Comparison of ENCODE assay signal across 27 mouse cellular contexts in the genomic region with DNA sequence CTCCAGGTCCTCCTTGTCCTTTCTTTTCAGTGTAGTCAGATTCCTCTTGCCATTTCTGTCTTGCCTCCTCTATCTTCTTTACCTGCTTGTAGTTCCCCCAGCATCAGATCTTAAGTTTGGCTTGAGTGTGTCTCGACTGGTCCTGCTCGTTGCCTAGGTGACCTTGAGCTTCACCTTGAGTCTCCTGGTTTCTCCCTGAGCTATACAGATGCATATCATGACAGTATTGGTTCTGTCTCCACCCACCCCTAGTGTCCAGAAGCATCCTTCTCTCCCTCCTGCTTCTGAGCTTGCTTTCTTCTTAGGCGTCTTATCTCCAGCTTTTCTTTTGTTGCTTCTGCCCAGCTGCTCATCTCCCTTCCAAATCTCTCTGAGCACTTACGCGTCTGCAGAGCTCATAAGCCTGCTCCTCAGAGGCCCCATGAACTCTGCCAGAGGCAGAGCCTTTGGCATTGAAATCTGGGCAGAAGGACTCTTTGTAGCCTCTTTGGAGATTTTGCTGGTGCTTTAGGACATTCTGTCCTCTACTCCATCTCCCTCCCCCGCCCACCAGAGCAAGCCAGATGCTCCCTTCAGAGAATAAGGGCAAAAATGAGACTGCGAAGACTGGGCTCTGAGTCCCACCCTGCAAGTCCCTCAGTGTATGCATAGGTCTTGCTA. TPM values are rescaled to one million over a fixed set of nuclear protein-coding genes. Genes with fewer than 3 reads are reported as not detected.
DNase-seq lines count a peak whose midpoint lies in the region; ATAC-seq and TF ChIP-seq lines count a peak whose summit lies in the region.
"Had no signal": no experiment of that assay in that cellular context is flagged by ENCODE, and none has a peak within 500 bp of the region (broad histone marks: within the 10 kb centered on the region; RNA-seq: fewer than 3 reads in every experiment).

No protein-coding gene starts in this region.

- no peak for TF ChIP-seq POLR2A in kidney, adult 2 months (IDR thresholded peaks at IDR 0.05; ENCODE audit: low read depth, low read length)

- intact Hi-C loops in heart, postnatal 36 days (cut with DNase I) = no loop called here

- 66% methylated on average over 7 of the region's 7 CpGs for WGBS in heart, embryonic 13.5 days
- 86% methylated on average over 7 of the region's 7 CpGs for WGBS in midbrain, embryonic 13.5 days
- WGBS in kidney, adult 2 months = 85% methylated on average over 7 of the region's 7 CpGs

- H3K4me2 ChIP-seq in heart, embryonic 13.5 days = no peak overlapping the region
- H3K4me2 ChIP-seq in midbrain, embryonic 13.5 days (replicated peaks) = no peak overlapping the region
- H3K4me2 ChIP-seq: embryonic facial prominence, embryonic 12.5 days; forebrain, embryonic 12.5 days; hindbrain, embryonic 14.5 days; intestine, embryonic 15.5 days had no signal

- peaks cover 11% of the 10 kb centered on the region; the same call in 1 of the 2 replicates for H3K4me1 ChIP-seq in heart, embryonic 13.5 days
- peaks cover 71% of the 10 kb centered on the region for H3K4me1 ChIP-seq in E14TG2a.4 (replicated peaks; ENCODE audit: low read depth, low read length)
- H3K4me1 ChIP-seq in midbrain, embryonic 13.5 days (replicated peaks) = no peaks in the 10 kb centered on the region
- no peaks in the 10 kb centered on the region for H3K4me1 ChIP-seq in kidney, adult 2 months (ENCODE audit: control insufficient read depth, insufficient read depth, low read length)
- H3K4me1 ChIP-seq: embryonic facial prominence, embryonic 12.5 days; forebrain, embryonic 12.5 days; hindbrain, embryonic 10.5 days; intestine, embryonic 15.5 days had no signal

- no peak overlapping the region for H3K9ac ChIP-seq in heart, embryonic 13.5 days
- no peak overlapping the region for H3K9ac ChIP-seq in midbrain, embryonic 13.5 days (replicated peaks)
- H3K9ac ChIP-seq: embryonic facial prominence, embryonic 12.5 days; forebrain, embryonic 12.5 days; hindbrain, embryonic 14.5 days; intestine, embryonic 15.5 days had no signal

- H3K27me3 ChIP-seq in heart, embryonic 13.5 days (replicated peaks) = no peaks in the 10 kb centered on the region
- H3K27me3 ChIP-seq in E14TG2a.4 (ENCODE audit: insufficient read depth, low read length) = no peaks in the 10 kb centered on the region
- no peaks in the 10 kb centered on the region for H3K27me3 ChIP-seq in midbrain, embryonic 13.5 days
- H3K27me3 ChIP-seq in kidney, adult 2 months (replicated peaks; ENCODE audit: control insufficient read depth, insufficient read depth, low read length) = no peaks in the 10 kb centered on the region
- H3K27me3 ChIP-seq: embryonic facial prominence, embryonic 12.5 days; forebrain, embryonic 12.5 days; intestine, embryonic 15.5 days had no signal

- no peak overlapping the region for H3K4me3 ChIP-seq in heart, embryonic 13.5 days
- H3K4me3 ChIP-seq in E14TG2a.4 (replicated peaks; ENCODE audit: low read length) = peak overlapping the region; percentile 35; the same call in 1 of the 2 replicates
- no peak overlapping the region for H3K4me3 ChIP-seq in midbrain, embryonic 13.5 days (replicated peaks)
- H3K4me3 ChIP-seq in kidney, adult 2 months (ENCODE audit: insufficient read depth, low read depth, low read length) = no peak overlapping the region
- H3K4me3 ChIP-seq: embryonic facial prominence, embryonic 12.5 days; forebrain, embryonic 12.5 days; gastrocnemius, adult 2 months; hindbrain, embryonic 10.5 days; intestine, embryonic 15.5 days had no signal

- DNase-seq in adrenal gland, postnatal 10 days = peak; percentile 38
- DNase-seq in adrenal gland, postnatal 25 days = no peak
- no peak for DNase-seq in heart, postnatal 36 days
- peak; percentile 78 for DNase-seq in ZHBTc4 (ENCODE audit: low read depth, low spot score)
- DNase-seq in kidney, adult 2 months = no peak
- DNase-seq: adrenal gland, adult 2 months; B cell, adult 2 months; cerebellum, adult 11 months; cerebellum, adult 8-10 months; cerebellum, postnatal 14 days; embryo, embryonic 11 days; gastrocnemius, adult 2 months; gastrocnemius, postnatal 25 days; heart, postnatal 10 days; kidney, adult 18-20 months had no signal

- no peaks in the 10 kb centered on the region for H3K9me3 ChIP-seq in heart, embryonic 13.5 days
- H3K9me3 ChIP-seq in E14TG2a.4 (ENCODE audit: low read length) = no peaks in the 10 kb centered on the region
- no peaks in the 10 kb centered on the region for H3K9me3 ChIP-seq in midbrain, embryonic 13.5 days
- H3K9me3 ChIP-seq: embryonic facial prominence, embryonic 12.5 days; forebrain, embryonic 12.5 days; G1E; hindbrain, embryonic 10.5 days; intestine, embryonic 15.5 days had no signal

- no peak for ATAC-seq in heart, embryonic 13.5 days (ENCODE audit: extremely low read depth, insufficient number of reproducible peaks, low FRiP score, low TSS enrichment)
- ATAC-seq in midbrain, embryonic 13.5 days = no peak
- ATAC-seq: activated CD4-positive, CD25-positive, alpha-beta regulatory T cell, adult 4 months; forebrain, embryonic 16.5 days; intestine, embryonic 15.5 days had no signal

- H3K27ac ChIP-seq in heart, embryonic 13.5 days (replicated peaks) = 0 out of 2 replicates have a peak overlapping the region, but pooled peaks have one; percentile 3
- H3K27ac ChIP-seq in midbrain, embryonic 13.5 days = no peak overlapping the region
- H3K27ac ChIP-seq in kidney, adult 2 months (ENCODE audit: insufficient read depth, low read depth, low read length) = no peak overlapping the region
- H3K27ac ChIP-seq: embryonic facial prominence, embryonic 12.5 days; forebrain, embryonic 12.5 days; gastrocnemius, adult 2 months; hindbrain, embryonic 10.5 days; hindbrain, embryonic 14.5 days; intestine, embryonic 15.5 days had no signal

- peaks cover 100% of the 10 kb centered on the region for H3K36me3 ChIP-seq in heart, embryonic 13.5 days
- peaks cover 97% of the 10 kb centered on the region for H3K36me3 ChIP-seq in E14TG2a.4 (ENCODE audit: insufficient read depth, low read length)
- peaks cover 98% of the 10 kb centered on the region for H3K36me3 ChIP-seq in midbrain, embryonic 13.5 days
- peaks cover 1% of the 10 kb centered on the region; the same call in 1 of the 2 replicates for H3K36me3 ChIP-seq in kidney, adult 2 months (ENCODE audit: control insufficient read depth, insufficient read depth, low read length)

- TF ChIP-seq CTCF in E14TG2a.4 (conservative IDR thresholded peaks at IDR 0.05; ENCODE audit: low read length) = no peak
- no peak for TF ChIP-seq CTCF in kidney, adult 2 months (conservative IDR thresholded peaks at IDR 0.05; ENCODE audit: insufficient read depth, insufficient read length, low read depth, low read length)

RNA-seq across cellular contexts. Expression of a gene that starts 15.0 kb away (rescaled TPM):
- 1 to 10 TPM in 1 of 2 experiments, under 1 TPM in 1; 0.90 to 1.2 TPM for total RNA-seq in adrenal gland, postnatal 10 days (2021)
- 0.85 and 1.4 TPM in 2 replicates for total RNA-seq in adrenal gland, postnatal 25 days (2021)
- 0.22 TPM in 1 of 2 replicates, not detected in the other for polyA plus RNA-seq in heart, embryonic 13.5 days (2015; fragmentation: Nextera tagmentation; extraction: Ambion mirVana)
- under 1 TPM in 1 of 2 experiments, not detected in 1; 0.24 TPM for total RNA-seq in heart, postnatal 36 days (2021)
- 0.58 and 0.71 TPM in 2 replicates for polyA plus RNA-seq in midbrain, embryonic 13.5 days (2015; fragmentation: Nextera tagmentation; extraction: Ambion mirVana)
- 0.15 and 1.3 TPM in 2 replicates for polyA plus RNA-seq in kidney, adult 2 months (2012; rRNA removed)
- total RNA-seq: gastrocnemius, adult 2 months; gastrocnemius, postnatal 25 days; granulocyte monocyte progenitor cell, adult 5-6 weeks; heart, postnatal 10 days had no signal

RNA-seq across cellular contexts. Expression of a gene that starts 29.5 kb away (rescaled TPM):
- 10 to 100 TPM; 27.4 to 35.3 TPM for total RNA-seq in adrenal gland, postnatal 10 days (2021)
- total RNA-seq in adrenal gland, postnatal 25 days (2021) = 23.0 and 30.9 TPM in 2 replicates
- polyA plus RNA-seq in heart, embryonic 13.5 days (2015; fragmentation: Nextera tagmentation; extraction: Ambion mirVana) = 23.5 and 23.6 TPM in 2 replicates
- 10 to 100 TPM; 20.0 to 21.0 TPM for total RNA-seq in heart, postnatal 36 days (2021)
- 40.4 and 45.0 TPM in 2 replicates for polyA plus RNA-seq in midbrain, embryonic 13.5 days (2015; fragmentation: Nextera tagmentation; extraction: Ambion mirVana)
- polyA plus RNA-seq in kidney, adult 2 months (2012; rRNA removed) = 43.6 and 56.9 TPM in 2 replicates

RNA-seq across cellular contexts. Expression of a gene that starts 39.8 kb away (rescaled TPM):
- total RNA-seq in adrenal gland, postnatal 10 days (2021) = 10 to 100 TPM; 32.6 to 37.2 TPM
- total RNA-seq in adrenal gland, postnatal 25 days (2021) = 27.8 and 32.9 TPM in 2 replicates
- 11.1 and 11.6 TPM in 2 replicates for polyA plus RNA-seq in heart, embryonic 13.5 days (2015; fragmentation: Nextera tagmentation; extraction: Ambion mirVana)
- total RNA-seq in heart, postnatal 36 days (2021) = 10 to 100 TPM; 14.0 to 16.7 TPM
- 19.4 and 21.4 TPM in 2 replicates for polyA plus RNA-seq in midbrain, embryonic 13.5 days (2015; fragmentation: Nextera tagmentation; extraction: Ambion mirVana)
- polyA plus RNA-seq in kidney, adult 2 months (2012; rRNA removed) = 13.2 and 13.5 TPM in 2 replicates

RNA-seq across cellular contexts. Expression of a gene that starts 59.6 kb away (rescaled TPM):
- 10 to 100 TPM; 11.9 to 12.0 TPM for total RNA-seq in adrenal gland, postnatal 10 days (2021)
- total RNA-seq in adrenal gland, postnatal 25 days (2021) = 16.7 and 19.9 TPM in 2 replicates
- polyA plus RNA-seq in heart, embryonic 13.5 days (2015; fragmentation: Nextera tagmentation; extraction: Ambion mirVana) = 9.5 and 11.6 TPM in 2 replicates
- 1 to 10 TPM; 4.7 to 7.4 TPM for total RNA-seq in heart, postnatal 36 days (2021)
- polyA plus RNA-seq in midbrain, embryonic 13.5 days (2015; fragmentation: Nextera tagmentation; extraction: Ambion mirVana) = 9.5 and 9.9 TPM in 2 replicates
- 16.4 and 19.4 TPM in 2 replicates for polyA plus RNA-seq in kidney, adult 2 months (2012; rRNA removed)

Comparison
In these comparisons a context has a peak if more than half of its experiments do, and no peak if none do; other contexts are left out.
1. DNase-seq: peak in adrenal gland, postnatal 10 days (single experiment) and ZHBTc4 (single experiment); none in adrenal gland, postnatal 25 days (single experiment), heart, postnatal 36 days (0 of 2) and kidney, adult 2 months (single experiment).